ENCODE assay signal across 18 mouse cellular contexts in genomic region chr4:134975929-134976308, GRCm38 (mm10). TPM values are rescaled to one million over a fixed set of nuclear protein-coding genes. Genes with fewer than 3 reads are reported as not detected.
A peak's percentile ranks its signal among the peaks of the same experiment; 100 is the strongest.
DNase-seq lines count a peak whose midpoint lies in the region; ATAC-seq and TF ChIP-seq lines count a peak whose summit lies in the region.
"Had no signal": no experiment of that assay in that cellular context is flagged by ENCODE, and none has a peak within 500 bp of the region (broad histone marks: within the 10 kb centered on the region; RNA-seq: fewer than 3 reads in every experiment).

No protein-coding gene starts in this region.

- H3K27ac ChIP-seq in forebrain, embryonic 12.5 days: peak overlapping the region; percentile 59; the same call in 1 of the 2 replicates
- no peak overlapping the region for H3K27ac ChIP-seq in forebrain, embryonic 16.5 days (ENCODE audit: low read length)
- H3K27ac ChIP-seq in lung, embryonic 16.5 days (ENCODE audit: low read length): peak overlapping the region; percentile 78
- peak overlapping the region; percentile 55; the same call in 1 of the 2 replicates for H3K27ac ChIP-seq in limb, embryonic 14.5 days (replicated peaks; ENCODE audit: low read depth, low read length)
- H3K27ac ChIP-seq: gastrocnemius, adult 2 months; hindbrain, postnatal 0 days; liver, embryonic 14.5 days; midbrain, embryonic 13.5 days had no signal

- TF ChIP-seq POLR2A in limb, embryonic 14.5 days (IDR thresholded peaks at IDR 0.05; ENCODE audit: borderline replicate concordance, extremely low read depth, insufficient read depth, insufficient read length): no peak

- H3K36me3 ChIP-seq in forebrain, embryonic 12.5 days (replicated peaks): no peaks in the 10 kb centered on the region
- H3K36me3 ChIP-seq in forebrain, embryonic 16.5 days (ENCODE audit: control insufficient read depth, insufficient read depth): no peaks in the 10 kb centered on the region
- H3K36me3 ChIP-seq in lung, embryonic 16.5 days (ENCODE audit: control insufficient read depth, insufficient read depth, low read length): no peaks in the 10 kb centered on the region
- no peaks in the 10 kb centered on the region for H3K36me3 ChIP-seq in limb, embryonic 14.5 days (ENCODE audit: control insufficient read depth, insufficient read depth, low read length)
- H3K36me3 ChIP-seq: heart, embryonic 12.5 days; midbrain, embryonic 13.5 days had no signal

- no peak for ATAC-seq in forebrain, embryonic 12.5 days (ENCODE audit: low FRiP score)
- no peak for ATAC-seq in forebrain, embryonic 16.5 days
- no peak for ATAC-seq in lung, embryonic 16.5 days (ENCODE audit: low read depth)
- ATAC-seq in limb, embryonic 14.5 days (ENCODE audit: low FRiP score, low read depth): no peak
- no peak for ATAC-seq in granulocyte monocyte progenitor cell, adult 5-6 weeks (replicated peaks; ENCODE audit: poor library complexity, severe bottlenecking)

- H3K4me2 ChIP-seq in forebrain, embryonic 12.5 days: no peak overlapping the region
- H3K4me2 ChIP-seq in forebrain, embryonic 16.5 days (ENCODE audit: low read length): no peak overlapping the region
- H3K4me2 ChIP-seq in lung, embryonic 16.5 days (ENCODE audit: low read depth, low read length): no peak overlapping the region
- no peak overlapping the region for H3K4me2 ChIP-seq in limb, embryonic 14.5 days (replicated peaks; ENCODE audit: low read depth, low read length, severe bottlenecking)
- H3K4me2 ChIP-seq: heart, embryonic 12.5 days had no signal

- H3K4me3 ChIP-seq in forebrain, embryonic 12.5 days (replicated peaks): no peak overlapping the region
- no peak overlapping the region for H3K4me3 ChIP-seq in forebrain, embryonic 16.5 days (replicated peaks; ENCODE audit: low read length)
- H3K4me3 ChIP-seq in lung, embryonic 16.5 days (ENCODE audit: low read length): no peak overlapping the region
- H3K4me3 ChIP-seq in limb, embryonic 14.5 days (replicated peaks; ENCODE audit: low read length): no peak overlapping the region
- H3K4me3 ChIP-seq: erythroblast, embryonic 14.5 days; gastrocnemius, adult 2 months; heart, embryonic 12.5 days; midbrain, embryonic 13.5 days had no signal

- intact Hi-C loops in gastrocnemius, postnatal 14 days (cut with DNase I; ENCODE audit: low total_unique reads): no loop called here

- no peaks in the 10 kb centered on the region for H3K9me3 ChIP-seq in forebrain, embryonic 12.5 days
- H3K9me3 ChIP-seq in forebrain, embryonic 16.5 days (ENCODE audit: control insufficient read depth, low read length): no peaks in the 10 kb centered on the region; the same call in 1 of the 2 replicates
- H3K9me3 ChIP-seq in lung, embryonic 16.5 days (ENCODE audit: control insufficient read depth, low read length): no peaks in the 10 kb centered on the region; the same call in none of the 2 replicates
- peaks cover 3% of the 10 kb centered on the region; the same call in 1 of the 2 replicates for H3K9me3 ChIP-seq in limb, embryonic 14.5 days (ENCODE audit: control insufficient read depth, low read length)
- H3K9me3 ChIP-seq: midbrain, embryonic 13.5 days had no signal

- DNase-seq in lung, postnatal 4 days: no peak
- DNase-seq in limb, embryonic 14.5 days (ENCODE audit: low spot score): no peak
- no peak for DNase-seq in gastrocnemius, postnatal 14 days
- DNase-seq: adrenal gland, postnatal 25 days; cerebellum, adult 9-10 months; gastrocnemius, adult 2 months; heart, postnatal 10 days; kidney, adult 2 months; lung, postnatal 10 days had no signal

- H3K27me3 ChIP-seq in forebrain, embryonic 12.5 days: no peaks in the 10 kb centered on the region
- no peaks in the 10 kb centered on the region for H3K27me3 ChIP-seq in forebrain, embryonic 16.5 days (replicated peaks; ENCODE audit: control insufficient read depth, insufficient read depth, low read length)
- no peaks in the 10 kb centered on the region for H3K27me3 ChIP-seq in lung, embryonic 16.5 days (ENCODE audit: control insufficient read depth, insufficient read depth, low read depth, low read length)
- no peaks in the 10 kb centered on the region for H3K27me3 ChIP-seq in limb, embryonic 14.5 days (ENCODE audit: control insufficient read depth, insufficient read depth, low read length)

- 91% methylated on average over 4 of the region's 4 CpGs for WGBS in forebrain, embryonic 12.5 days
- 95% methylated on average over 4 of the region's 4 CpGs for WGBS in forebrain, embryonic 16.5 days
- WGBS in lung, embryonic 16.5 days: 83% methylated on average over 4 of the region's 4 CpGs
- 90% methylated on average over 4 of the region's 4 CpGs for WGBS in limb, embryonic 14.5 days

- peak overlapping the region; percentile 8; the same call in 1 of the 2 replicates for H3K9ac ChIP-seq in forebrain, embryonic 12.5 days
- no peak overlapping the region for H3K9ac ChIP-seq in forebrain, embryonic 16.5 days (replicated peaks; ENCODE audit: low read depth, low read length)
- no peak overlapping the region for H3K9ac ChIP-seq in lung, embryonic 16.5 days (ENCODE audit: low read length)
- no peak overlapping the region for H3K9ac ChIP-seq in limb, embryonic 14.5 days (ENCODE audit: low read depth, low read length, severe bottlenecking)
- H3K9ac ChIP-seq: heart, embryonic 12.5 days; liver, embryonic 14.5 days; midbrain, embryonic 13.5 days had no signal

- H3K4me1 ChIP-seq in forebrain, embryonic 12.5 days: peaks cover 10% of the 10 kb centered on the region
- 0 out of 2 replicates have a peak, but pooled peaks cover 4% of the 10 kb centered on the region for H3K4me1 ChIP-seq in forebrain, embryonic 16.5 days (replicated peaks; ENCODE audit: control insufficient read depth, insufficient read depth, low read length)
- no peaks in the 10 kb centered on the region for H3K4me1 ChIP-seq in lung, embryonic 16.5 days (replicated peaks; ENCODE audit: control insufficient read depth, insufficient read depth, low read length)
- 0 out of 2 replicates have a peak, but pooled peaks cover 7% of the 10 kb centered on the region for H3K4me1 ChIP-seq in limb, embryonic 14.5 days (ENCODE audit: control insufficient read depth, insufficient read depth, low read length)
- H3K4me1 ChIP-seq: heart, embryonic 12.5 days had no signal

RNA-seq across cellular contexts. Expression of gene Syf2, which starts 45.2 kb away (rescaled TPM):
- 77.9 and 83.6 TPM in 2 replicates for polyA plus RNA-seq in forebrain, embryonic 12.5 days (2016; fragmentation: Nextera tagmentation; extraction: Ambion mirVana)
- 73.2 and 78.4 TPM in 2 replicates for polyA plus RNA-seq in forebrain, embryonic 16.5 days (2015; fragmentation: Nextera tagmentation; extraction: Ambion mirVana)
- 82.0 and 87.7 TPM in 2 replicates for polyA plus RNA-seq in lung, embryonic 16.5 days (2015; fragmentation: Nextera tagmentation; extraction: Ambion mirVana)
- 41.4 and 64.5 TPM in 2 replicates for polyA plus RNA-seq in limb, embryonic 14.5 days (2012; rRNA removed)
- polyA plus RNA-seq in limb, embryonic 14.5 days (2014; fragmentation: Nextera tagmentation; extraction: Ambion mirVana): 64.3 and 69.1 TPM in 2 replicates
- total RNA-seq in granulocyte monocyte progenitor cell, adult 5-6 weeks (2014; fragmentation: Nextera tagmentation): 43.5 and 50.5 TPM in 2 replicates
- total RNA-seq in granulocyte monocyte progenitor cell, adult 5-6 weeks (2017): 180 and 201 TPM in 2 replicates
- total RNA-seq in gastrocnemius, postnatal 14 days (2021): 10 to 100 TPM; 34.1 to 39.6 TPM

RNA-seq across cellular contexts. Expression of gene Rsrp1, which starts 52.5 kb away (rescaled TPM):
- polyA plus RNA-seq in forebrain, embryonic 12.5 days (2016; fragmentation: Nextera tagmentation; extraction: Ambion mirVana): 478 and 490 TPM in 2 replicates
- polyA plus RNA-seq in forebrain, embryonic 16.5 days (2015; fragmentation: Nextera tagmentation; extraction: Ambion mirVana): 644 and 645 TPM in 2 replicates
- 454 and 489 TPM in 2 replicates for polyA plus RNA-seq in lung, embryonic 16.5 days (2015; fragmentation: Nextera tagmentation; extraction: Ambion mirVana)
- polyA plus RNA-seq in limb, embryonic 14.5 days (2012; rRNA removed): 627 and 690 TPM in 2 replicates
- 416 and 463 TPM in 2 replicates for polyA plus RNA-seq in limb, embryonic 14.5 days (2014; fragmentation: Nextera tagmentation; extraction: Ambion mirVana)
- 476 and 614 TPM in 2 replicates for total RNA-seq in granulocyte monocyte progenitor cell, adult 5-6 weeks (2014; fragmentation: Nextera tagmentation)
- total RNA-seq in granulocyte monocyte progenitor cell, adult 5-6 weeks (2017): 134 and 184 TPM in 2 replicates
- total RNA-seq in gastrocnemius, postnatal 14 days (2021): 100 to 1,000 TPM in 1 of 2 experiments, 10 to 100 TPM in 1; 76.9 to 163 TPM
